Mouse (Mus musculus): ENCODE measurements around the gene Gm49325. TPM values are rescaled to one million over a fixed set of nuclear protein-coding genes. Genes with fewer than 3 reads are reported as not detected.
"Not testable (repeated sequence)": the region's sequence is repeated elsewhere in the genome, so short reads cannot be mapped to it uniquely, and the experiment has no call there.

Gm49325 gene
- polyA plus RNA-seq, 1 experiment from 2014 or later: 13.1 TPM

DNA sequence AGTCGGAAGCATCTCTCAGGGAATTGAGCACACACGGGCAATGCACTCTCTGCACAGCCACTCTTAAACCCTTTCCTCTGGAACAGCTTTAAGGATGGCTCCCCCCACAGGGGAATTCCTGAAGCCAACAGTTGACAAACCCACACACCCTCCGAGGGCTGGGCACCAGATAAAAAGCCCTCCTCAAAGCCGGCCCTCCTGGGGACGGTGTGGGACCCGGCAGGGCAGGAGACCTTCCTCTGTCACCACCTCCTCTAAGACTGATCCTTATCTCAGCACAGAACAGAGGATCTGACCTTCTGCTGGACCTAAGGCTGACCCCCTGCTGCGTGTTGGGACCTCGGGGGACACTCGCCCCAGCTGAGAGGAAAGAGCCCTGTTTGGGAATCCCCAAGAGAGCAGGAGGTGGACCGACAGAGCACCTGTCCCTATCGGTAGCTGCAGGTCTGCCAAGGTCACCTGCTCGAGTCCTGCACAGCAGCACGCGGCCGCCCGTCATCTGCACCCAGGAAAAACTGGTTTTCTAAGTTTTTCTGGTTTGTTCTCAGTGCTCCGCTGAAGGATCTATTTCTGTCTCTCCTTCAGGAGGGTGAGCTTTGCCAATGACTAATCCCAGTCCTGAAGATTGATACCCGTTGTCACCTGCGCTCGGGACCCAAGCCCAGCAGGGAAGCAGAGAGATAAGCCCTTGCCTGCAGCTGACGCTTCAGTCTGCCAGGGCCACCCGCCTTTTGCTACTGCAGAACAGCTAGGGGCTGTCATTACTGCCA, 80.1 kb downstream of the Gm49325 start, which contains the start of gene Tspear:
Tspear (plus strand) TSS at position 675 of the 770 bp plus-strand sequence.
- DNase-seq (ENCODE audit: low spot score): no peak
- H3K4me2 ChIP-seq (ENCODE audit: low read length): 0 out of 2 replicates have a peak within 1 kb of the TSS, but pooled peaks have one; percentile 7

DNA sequence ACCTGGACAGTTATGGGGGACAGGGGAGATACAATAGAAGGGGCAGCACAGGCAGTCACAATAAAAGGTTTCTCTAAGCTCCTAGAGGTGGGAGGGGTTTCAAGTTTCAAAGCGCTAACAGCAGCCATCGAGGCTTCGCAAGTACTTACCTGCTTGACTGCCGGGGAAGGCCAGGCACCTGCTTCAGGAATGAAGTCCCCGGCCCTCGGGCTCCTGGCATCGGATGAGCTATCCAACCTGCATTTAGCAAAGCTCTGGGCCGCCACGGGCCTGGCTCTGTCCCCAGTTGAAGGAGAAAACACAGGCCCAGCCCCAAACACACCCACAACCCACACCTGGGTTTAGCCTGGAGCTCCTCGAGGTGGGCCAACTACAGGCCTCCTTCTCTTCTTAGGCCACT, 81.0 kb downstream of the Gm49325 start:
- no peaks in the 10 kb centered on the region for H3K4me1 ChIP-seq (replicated peaks; ENCODE audit: insufficient read depth, low read length)
- ATAC-seq (replicated peaks; ENCODE audit: low FRiP score, low read depth): no peak
- H3K27me3 ChIP-seq (ENCODE audit: insufficient read depth, low read length): peaks cover 8% of the 10 kb centered on the region; the same call in 1 of the 2 replicates
- WGBS: 12% methylated on average over 10 of the region's 10 CpGs
- DNase-seq (ENCODE audit: low spot score): no peak
- no peak for TF ChIP-seq CTCF (IDR thresholded peaks at IDR 0.05; ENCODE audit: low read depth)
- no peak overlapping the region for H3K27ac ChIP-seq
- H3K9ac ChIP-seq (ENCODE audit: low read depth, low read length): no peak overlapping the region
- H3K36me3 ChIP-seq (ENCODE audit: insufficient read depth, low read length): no peaks in the 10 kb centered on the region
- H3K4me2 ChIP-seq (ENCODE audit: low read length): no peak overlapping the region
- H3K9me3 ChIP-seq (replicated peaks; ENCODE audit: low read length): no peaks in the 10 kb centered on the region
- H3K4me3 ChIP-seq (replicated peaks; ENCODE audit: low read depth, low read length): no peak overlapping the region

More for the DNA sequence above, 80.1 kb downstream of the Gm49325 start, which contains the start of gene Tspear:
- Histone ChIP-seq H3K9me3 (replicated peaks; ENCODE audit: low read length) (no peaks in the 10 kb centered on the region), H3K27me3 (ENCODE audit: insufficient read depth, low read length) (peaks cover 8% of the 10 kb centered on the region; the same call in 1 of the 2 replicates), H3K27ac (no peak within 1 kb of the TSS), H3K36me3 (ENCODE audit: insufficient read depth, low read length) (no peaks in the 10 kb centered on the region), H3K9ac (ENCODE audit: low read depth, low read length) (no peak within 1 kb of the TSS), H3K4me1 (replicated peaks; ENCODE audit: insufficient read depth, low read length) (no peaks in the 10 kb centered on the region), H3K4me3 (replicated peaks; ENCODE audit: low read depth, low read length) (no peak within 1 kb of the TSS)
- WGBS: 8% methylated on average over 22 of the region's 22 CpGs
- ATAC-seq (replicated peaks; ENCODE audit: low FRiP score, low read depth): no peak
- TF ChIP-seq CTCF (IDR thresholded peaks at IDR 0.05; ENCODE audit: low read depth): no peak

DNA sequence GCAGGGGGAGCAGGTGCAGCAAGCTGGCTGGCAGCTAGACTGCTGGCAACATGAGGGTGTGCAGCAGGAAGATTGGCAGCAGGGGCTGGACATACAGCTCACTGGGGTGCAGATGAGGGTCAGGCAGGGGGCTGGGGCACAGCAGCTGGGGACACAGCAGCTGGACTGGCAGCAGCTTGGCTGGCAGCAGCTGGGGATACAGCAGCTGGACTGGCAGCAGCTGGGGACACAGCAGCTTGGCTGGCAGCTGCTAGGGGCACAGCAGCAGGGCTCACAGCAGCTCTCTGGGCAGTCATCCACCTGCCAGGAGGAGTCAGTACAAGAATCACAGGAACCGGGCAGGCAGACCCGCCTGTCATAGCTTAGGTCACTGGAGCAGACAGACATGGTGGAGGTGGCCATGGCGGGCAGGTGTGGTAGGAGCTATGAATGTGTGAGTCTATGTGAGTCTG, 84.4 kb downstream of the Gm49325 start, which contains the start of gene Gm19402:
Gm19402 (minus strand) TSS at position 402 of the 452 bp plus-strand sequence.
- ATAC-seq (replicated peaks; ENCODE audit: low FRiP score, low read depth); H3K4me3 ChIP-seq (replicated peaks; ENCODE audit: low read depth, low read length); DNase-seq (ENCODE audit: low spot score); H3K9me3 ChIP-seq (replicated peaks; ENCODE audit: low read length); H3K27me3 ChIP-seq (ENCODE audit: insufficient read depth, low read length); H3K36me3 ChIP-seq (ENCODE audit: insufficient read depth, low read length); H3K4me1 ChIP-seq (replicated peaks; ENCODE audit: insufficient read depth, low read length); H3K4me2 ChIP-seq (ENCODE audit: low read length); H3K9ac ChIP-seq (ENCODE audit: low read depth, low read length); H3K27ac ChIP-seq: not testable (repeated sequence)
- WGBS: 68% methylated on average over 3 of the region's 3 CpGs

MicroRNAs within 50 kb of the gene (microRNA counts, 519-probe panel; counts per million panel counts)
- 330 counts per million, percentile 68 among the panel's probes with 10 or more counts for microRNA mmu-miR-1930

Small RNA genes within 50 kb of the gene (microRNA-seq; reads per million reads assigned to microRNA genes)
- 3.0 reads per million, percentile 7 among the genes with 10 or more reads in this experiment for gene Mir1930

Other genes starting within 250 kb of the Gm49325 start
- 4.6 TPM in 2 replicates for gene Adarb1, start 187.9 kb upstream of the Gm49325 start, polyA plus RNA-seq (2015; fragmentation: Nextera tagmentation; extraction: Ambion mirVana)
- gene Fam207a, start 90.4 kb upstream of the Gm49325 start, polyA plus RNA-seq (2015; fragmentation: Nextera tagmentation; extraction: Ambion mirVana): 32.7 and 34.1 TPM in 2 replicates
- 1.4 and 1.6 TPM in 2 replicates for gene Itgb2, start 75.9 kb upstream of the Gm49325 start, polyA plus RNA-seq (2015; fragmentation: Nextera tagmentation; extraction: Ambion mirVana)
- 210 and 216 TPM in 2 replicates for gene Pttg1ip, start 24.5 kb upstream of the Gm49325 start, polyA plus RNA-seq (2015; fragmentation: Nextera tagmentation; extraction: Ambion mirVana)
- 313 and 335 TPM in 2 replicates for gene Sumo3, start 100 bp upstream of the Gm49325 start, polyA plus RNA-seq (2015; fragmentation: Nextera tagmentation; extraction: Ambion mirVana)
- 51.4 and 53.5 TPM in 2 replicates for gene Ube2g2, start 16.1 kb downstream of the Gm49325 start, polyA plus RNA-seq (2015; fragmentation: Nextera tagmentation; extraction: Ambion mirVana)
- 0.41 and 0.43 TPM in 2 replicates for gene Tspear, start 80.4 kb downstream of the Gm49325 start, polyA plus RNA-seq (2015; fragmentation: Nextera tagmentation; extraction: Ambion mirVana)
- not detected in 2 replicates for gene Gm19402, start 84.6 kb downstream of the Gm49325 start, polyA plus RNA-seq (2015; fragmentation: Nextera tagmentation; extraction: Ambion mirVana)
- not detected in 2 replicates for gene Gm9508, start 91.0 kb downstream of the Gm49325 start, polyA plus RNA-seq (2015; fragmentation: Nextera tagmentation; extraction: Ambion mirVana)
- gene Gm10272, start 100.4 kb downstream of the Gm49325 start, polyA plus RNA-seq (2015; fragmentation: Nextera tagmentation; extraction: Ambion mirVana): not detected in 2 replicates
- gene Gm10024, start 105.3 kb downstream of the Gm49325 start, polyA plus RNA-seq (2015; fragmentation: Nextera tagmentation; extraction: Ambion mirVana): not detected in 2 replicates
- not detected in 2 replicates for gene Gm10142, start 109.6 kb downstream of the Gm49325 start, polyA plus RNA-seq (2015; fragmentation: Nextera tagmentation; extraction: Ambion mirVana)
- not detected in 2 replicates for gene Krtap12-1, start 114.4 kb downstream of the Gm49325 start, polyA plus RNA-seq (2015; fragmentation: Nextera tagmentation; extraction: Ambion mirVana)
- gene Gm10100, start 120.3 kb downstream of the Gm49325 start, polyA plus RNA-seq (2015; fragmentation: Nextera tagmentation; extraction: Ambion mirVana): not detected in 2 replicates
- not detected in 2 replicates for gene Gm18596, start 136.4 kb downstream of the Gm49325 start, polyA plus RNA-seq (2015; fragmentation: Nextera tagmentation; extraction: Ambion mirVana)
- not detected in 2 replicates for gene Gm9736, start 145.2 kb downstream of the Gm49325 start, polyA plus RNA-seq (2015; fragmentation: Nextera tagmentation; extraction: Ambion mirVana)
- not detected in 2 replicates for gene Gm3233, start 153.5 kb downstream of the Gm49325 start, polyA plus RNA-seq (2015; fragmentation: Nextera tagmentation; extraction: Ambion mirVana)
- not detected in 2 replicates for gene Gm3238, start 165.1 kb downstream of the Gm49325 start, polyA plus RNA-seq (2015; fragmentation: Nextera tagmentation; extraction: Ambion mirVana)
- not detected in 2 replicates for gene Gm7138, start 170.7 kb downstream of the Gm49325 start, polyA plus RNA-seq (2015; fragmentation: Nextera tagmentation; extraction: Ambion mirVana)
- not detected in 2 replicates for gene Gm3250, start 176.3 kb downstream of the Gm49325 start, polyA plus RNA-seq (2015; fragmentation: Nextera tagmentation; extraction: Ambion mirVana)
- not detected in 2 replicates for gene Gm7137, start 182.0 kb downstream of the Gm49325 start, polyA plus RNA-seq (2015; fragmentation: Nextera tagmentation; extraction: Ambion mirVana)
- gene Gm9639, start 188.9 kb downstream of the Gm49325 start, polyA plus RNA-seq (2015; fragmentation: Nextera tagmentation; extraction: Ambion mirVana): not detected in 2 replicates
- not detected in 2 replicates for gene Gm19668, start 192.9 kb downstream of the Gm49325 start, polyA plus RNA-seq (2015; fragmentation: Nextera tagmentation; extraction: Ambion mirVana)
- gene Gm9507, start 205.6 kb downstream of the Gm49325 start, polyA plus RNA-seq (2015; fragmentation: Nextera tagmentation; extraction: Ambion mirVana): not detected in 2 replicates
- gene Gm2696, start 208.5 kb downstream of the Gm49325 start, polyA plus RNA-seq (2015; fragmentation: Nextera tagmentation; extraction: Ambion mirVana): not detected in 2 replicates
- not detected in 2 replicates for gene Krtap10-4, start 220.9 kb downstream of the Gm49325 start, polyA plus RNA-seq (2015; fragmentation: Nextera tagmentation; extraction: Ambion mirVana)
- not detected in 2 replicates for gene Krtap10-10, start 229.8 kb downstream of the Gm49325 start, polyA plus RNA-seq (2015; fragmentation: Nextera tagmentation; extraction: Ambion mirVana)
- gene Gm36176, start 240.6 kb downstream of the Gm49325 start, polyA plus RNA-seq (2015; fragmentation: Nextera tagmentation; extraction: Ambion mirVana): not detected in 2 replicates
- not detected in 2 replicates for gene Gm10318, start 246.7 kb downstream of the Gm49325 start, polyA plus RNA-seq (2015; fragmentation: Nextera tagmentation; extraction: Ambion mirVana)

Data from kidney, postnatal 0 days (tissue).